Mouse (Mus musculus) embryo, embryonic 11.5 days (tissue): ENCODE measurements around the gene Npc1l1.

ENCODE experiments used
- DNase-seq: peaks from one replicate; pipeline ENCODE4 v3.0.0-alpha.2; 2012; ENCODE audit warnings: low read depth, low spot score

The Npc1l1 gene

GRCm38 (mm10) chr11:6207090-6207489 lies 22.9 kb downstream of the Npc1l1 start:
- no peak for DNase-seq

- DNase-seq: no peak
These were observed 29.4 kb downstream of the Npc1l1 start for GRCm38 (mm10) chr11:6200570-6200969.

DNA sequence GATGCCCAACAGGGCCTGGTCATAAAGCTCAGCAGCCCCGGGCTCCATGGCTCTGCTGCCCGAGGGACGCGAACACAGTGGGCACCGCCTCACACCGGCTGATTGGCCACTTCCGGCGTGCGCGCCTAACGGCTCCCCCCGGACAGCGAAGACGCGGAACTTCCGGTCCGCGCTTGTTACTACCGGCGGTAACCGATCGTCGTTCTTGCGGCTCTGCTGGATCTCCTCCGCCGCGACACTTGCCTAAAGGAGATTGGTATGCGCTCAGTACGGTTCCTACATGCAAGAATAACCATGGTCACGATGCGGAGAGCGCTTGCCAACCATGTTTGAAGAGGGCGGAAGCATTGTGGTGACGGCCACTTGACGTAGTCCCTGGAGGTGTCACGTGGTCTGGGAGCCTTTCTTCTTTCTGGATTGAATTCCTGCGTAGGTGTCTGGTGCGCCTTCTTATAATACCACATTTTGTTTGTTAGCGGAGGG lies 29.8 kb downstream of the Npc1l1 start, which contains the start of gene Nudcd3:
Gene Nudcd3, minus strand, starts transcription at position 329 of the 483 bp plus-strand sequence.
- DNase-seq: peak; percentile 81

DNA sequence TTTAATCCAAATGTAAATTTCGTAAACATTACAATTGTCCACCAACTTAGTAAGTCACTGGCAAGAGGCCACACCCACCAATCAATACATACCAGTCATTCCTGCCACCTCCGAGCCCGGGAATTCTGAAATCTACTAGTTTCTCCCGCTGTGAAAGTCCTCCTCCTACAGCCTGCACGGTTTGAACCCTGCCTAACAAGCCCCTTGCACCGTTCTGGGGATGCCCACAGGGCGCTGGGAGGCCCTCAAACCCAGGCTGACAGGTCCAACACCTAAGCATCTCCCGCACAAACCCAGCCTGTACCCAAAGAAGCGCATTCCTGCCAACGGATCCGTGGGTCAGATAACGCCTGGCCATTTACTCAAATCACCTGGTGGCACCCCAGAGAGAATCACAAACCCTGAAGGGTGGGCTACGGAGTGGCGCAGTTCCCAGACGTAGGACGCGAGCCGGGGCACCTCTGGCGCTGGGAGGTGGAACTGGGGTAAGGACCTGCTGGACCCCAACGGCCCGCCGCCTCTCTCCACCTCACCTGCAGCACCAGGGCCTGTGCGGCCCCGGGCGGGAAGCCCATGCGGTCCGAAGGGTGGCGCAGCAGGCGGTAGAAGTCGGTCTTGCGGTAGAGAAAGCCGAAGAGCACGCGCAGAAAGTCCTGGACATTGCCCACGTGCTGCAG lies 30.4 kb downstream of the Npc1l1 start, which contains the start of gene A730071L15Rik:
Gene A730071L15Rik, plus strand, starts transcription at position 620 of the 677 bp plus-strand sequence.
- no peak for DNase-seq

DNA sequence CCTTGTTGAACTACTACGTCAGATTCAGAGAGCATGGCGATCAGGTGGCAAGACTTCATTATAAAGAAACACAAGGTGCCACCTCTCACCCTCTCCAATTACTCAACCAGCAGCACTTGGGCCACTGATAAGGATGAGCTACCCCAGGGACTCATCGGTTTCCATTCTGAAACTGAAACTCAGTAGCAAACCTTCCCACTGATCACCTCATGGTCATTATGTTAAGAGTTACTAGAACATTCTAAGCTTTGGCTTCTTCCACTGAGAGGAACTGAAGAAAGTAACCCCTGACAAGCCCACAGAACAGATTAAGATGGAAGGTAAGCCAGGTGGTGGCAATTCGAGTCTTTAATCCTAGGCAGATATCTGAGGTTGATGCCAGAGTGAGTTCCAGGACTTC lies 31.5 kb downstream of the Npc1l1 start:
- DNase-seq: no peak

GRCm38 (mm10) chr11:6196780-6197179 lies 33.2 kb downstream of the Npc1l1 start:
- DNase-seq: no peak

- peak; percentile 75 for DNase-seq
These were observed 42.1 kb downstream of the Npc1l1 start for GRCm38 (mm10) chr11:6187878-6188277.

- no peak for DNase-seq
These were observed 42.5 kb downstream of the Npc1l1 start for GRCm38 (mm10) chr11:6187399-6187798.

DNA sequence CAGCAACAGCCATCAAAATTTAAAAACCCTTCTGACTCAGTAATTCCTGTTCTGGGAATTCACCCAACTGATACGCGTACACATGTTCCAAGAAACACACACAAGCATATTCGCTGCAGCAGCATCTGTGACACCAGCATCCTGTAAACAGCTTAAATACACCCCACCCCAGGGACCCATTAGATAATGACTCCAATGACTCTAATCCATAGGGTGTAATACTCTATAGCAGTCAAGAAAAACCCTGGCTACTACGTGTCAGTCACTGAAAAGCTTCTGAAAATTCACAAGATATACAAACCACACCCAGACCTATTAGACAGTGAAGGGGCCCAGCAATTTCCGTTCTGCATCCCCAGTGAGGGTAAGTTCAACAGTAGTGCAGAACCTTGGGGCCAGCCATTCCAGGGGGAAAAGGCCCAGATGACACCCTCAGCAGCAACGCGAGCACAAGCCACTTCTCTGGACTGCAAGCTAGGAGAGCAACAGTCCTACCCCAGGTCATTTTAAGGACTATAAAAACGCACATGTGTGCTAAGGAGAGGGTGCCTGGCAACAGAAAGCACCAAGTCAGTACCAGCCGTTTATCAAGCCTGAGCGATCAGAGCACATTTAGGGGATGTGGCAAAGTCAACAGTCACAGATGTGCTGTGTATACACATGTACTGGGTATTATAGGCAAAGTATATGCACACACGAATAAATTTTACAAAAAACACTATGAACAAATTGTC lies 45.6 kb downstream of the Npc1l1 start:
- DNase-seq: no peak

GRCm38 (mm10) chr11:6183246-6183645 lies 46.7 kb downstream of the Npc1l1 start:
- no peak for DNase-seq

DNA sequence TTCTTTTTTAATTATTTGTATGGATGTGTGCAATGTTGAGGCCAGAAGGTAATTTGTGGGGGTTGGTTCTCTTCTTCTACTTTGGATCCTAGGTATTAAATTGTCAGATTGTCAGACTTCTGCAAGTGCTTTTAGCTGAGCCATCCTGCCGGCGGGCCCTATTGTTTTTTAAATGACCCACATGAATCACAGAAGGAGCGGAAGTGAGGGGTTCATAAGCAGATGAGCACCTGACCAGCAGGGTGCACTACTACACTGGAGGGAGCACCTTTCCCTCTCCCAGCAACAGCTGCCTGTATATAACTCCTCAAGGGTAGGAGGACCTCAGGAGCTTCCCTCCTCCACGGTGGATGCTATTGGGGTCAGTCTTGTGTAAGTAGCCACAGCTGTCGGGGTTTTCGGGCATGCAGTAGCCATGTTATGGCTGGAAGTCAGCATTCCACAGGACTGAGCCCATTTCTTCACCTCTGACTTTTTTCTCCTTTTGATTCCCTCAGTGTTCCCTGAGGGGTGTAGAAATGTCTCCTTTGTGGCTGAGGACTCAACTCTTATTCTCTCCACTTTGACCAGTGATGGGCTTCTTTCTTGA lies 49.0 kb downstream of the Npc1l1 start:
- no peak for DNase-seq

- DNase-seq: no peak
These were observed 50.7 kb downstream of the Npc1l1 start for GRCm38 (mm10) chr11:6179194-6179593.

DNA sequence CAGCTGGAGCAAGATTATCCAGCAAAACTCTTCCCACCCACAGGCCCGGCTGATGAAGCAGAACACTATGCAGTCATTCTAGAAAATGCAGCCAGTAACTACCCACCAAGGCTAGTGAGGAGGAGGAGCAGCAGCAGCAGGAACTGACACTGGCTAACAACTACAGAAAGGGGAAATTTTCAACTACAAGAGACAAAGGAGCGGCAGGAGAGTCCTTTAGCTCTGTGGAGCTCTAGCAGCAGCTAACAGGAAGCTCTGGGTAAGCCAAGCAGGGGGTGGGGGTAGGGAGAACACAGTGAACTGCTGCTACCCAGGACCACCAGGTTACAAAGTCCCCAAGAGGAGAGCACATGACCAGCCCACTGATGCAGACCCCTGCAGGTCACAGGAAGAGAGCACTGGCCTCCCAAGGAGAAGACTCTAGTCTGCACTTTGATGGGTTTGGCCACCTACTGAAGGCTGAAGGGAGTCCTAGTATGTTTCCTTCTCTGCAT lies 51.2 kb downstream of the Npc1l1 start:
- no peak for DNase-seq

DNA sequence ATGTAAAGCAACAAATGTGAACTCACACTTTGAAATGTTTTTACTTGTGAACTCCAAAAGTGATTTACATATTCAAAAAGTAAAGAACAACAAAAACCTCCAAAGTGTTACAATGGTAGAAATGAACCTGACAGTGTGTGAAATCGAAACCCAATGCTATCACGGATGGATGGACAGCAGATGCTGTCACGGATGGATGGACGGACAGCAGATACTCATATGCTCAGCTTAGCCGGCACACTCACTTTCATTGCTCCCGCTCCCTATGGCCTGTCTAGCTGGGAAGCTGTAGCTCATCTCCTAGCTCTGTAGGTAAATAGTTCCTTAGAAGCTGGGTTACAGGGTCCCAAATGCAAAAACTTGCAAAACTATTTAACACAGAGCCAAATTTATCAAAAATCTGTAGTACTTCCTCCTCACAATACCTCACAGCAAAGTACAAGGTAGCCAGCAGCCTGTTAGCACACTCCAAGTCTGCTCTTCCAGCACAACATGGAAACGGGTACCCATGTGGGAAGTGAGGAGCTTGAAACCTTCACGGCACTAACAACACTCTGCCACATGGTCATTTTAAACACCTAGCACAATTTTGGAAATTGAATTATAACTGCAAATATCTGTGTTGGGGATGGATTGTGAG lies 52.0 kb downstream of the Npc1l1 start:
- DNase-seq: no peak

DNA sequence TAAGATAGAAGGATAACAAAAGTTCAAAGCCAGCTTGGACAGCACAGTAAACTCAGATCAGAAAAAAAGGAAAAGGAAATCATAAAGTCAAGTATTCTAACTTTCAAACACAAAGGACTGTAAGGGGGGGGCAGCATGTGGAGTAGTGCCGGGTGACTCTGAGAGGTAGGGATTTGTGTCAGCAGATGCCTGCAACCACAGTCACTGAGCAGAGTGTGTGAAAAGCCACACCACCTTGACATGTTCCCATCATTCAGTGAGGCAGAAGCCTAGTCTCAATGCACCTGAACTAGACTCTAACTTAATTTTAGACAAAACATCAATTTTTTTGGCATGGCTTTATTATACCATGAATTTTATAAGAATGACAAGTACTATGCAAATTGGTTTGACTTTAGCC lies 54.4 kb downstream of the Npc1l1 start:
- DNase-seq: no peak

DNA sequence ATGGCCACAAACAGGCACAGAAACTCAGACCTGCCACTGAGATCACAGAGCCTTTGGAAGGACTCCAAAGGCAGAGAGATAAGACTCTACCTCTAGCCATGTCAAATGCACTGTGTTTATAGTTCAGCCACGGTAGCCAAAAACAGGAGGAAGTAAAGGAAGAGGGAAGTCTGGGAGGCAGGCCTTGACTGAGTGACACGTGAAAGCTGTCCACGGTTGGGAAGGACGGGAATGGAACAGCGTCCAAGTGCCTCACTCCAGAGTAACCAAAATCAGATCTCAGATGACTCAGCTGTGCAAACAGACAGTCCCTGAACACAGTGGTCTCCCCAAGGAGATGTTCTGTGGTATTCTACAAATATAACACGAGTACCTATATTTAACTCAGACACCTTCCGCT lies 55.2 kb downstream of the Npc1l1 start:
- no peak for DNase-seq

- DNase-seq: no peak
These were observed 60.8 kb downstream of the Npc1l1 start for GRCm38 (mm10) chr11:6169041-6169663.

DNA sequence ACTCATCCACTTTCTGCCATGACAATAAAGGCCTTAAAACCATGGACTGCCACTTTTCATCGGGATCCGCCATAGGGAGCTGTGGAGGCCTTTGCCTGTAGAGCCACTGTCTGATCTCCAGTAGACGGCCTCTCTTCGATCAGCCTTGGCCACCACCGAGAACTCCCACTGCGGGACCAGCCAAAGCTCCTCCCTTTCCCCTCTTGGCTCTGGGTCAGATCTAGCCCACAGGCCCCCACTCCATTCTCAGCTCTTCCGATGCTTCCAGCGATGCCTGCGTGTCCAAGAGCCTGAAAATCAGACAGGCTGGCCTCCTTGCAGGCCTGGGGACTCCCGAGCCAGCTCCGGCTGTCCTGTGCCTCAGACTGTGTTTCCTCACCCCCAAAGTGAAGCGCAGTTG lies 63.6 kb downstream of the Npc1l1 start:
- no peak for DNase-seq

GRCm38 (mm10) chr11:6165391-6166081 lies 64.4 kb downstream of the Npc1l1 start:
- no peak for DNase-seq

GRCm38 (mm10) chr11:6164781-6165180 lies 65.2 kb downstream of the Npc1l1 start:
- no peak for DNase-seq

- DNase-seq: no peak
These were observed 66.2 kb downstream of the Npc1l1 start for GRCm38 (mm10) chr11:6163706-6164105.
